Mouse (Mus musculus) cerebellum, adult 2 months (tissue): ENCODE data around the gene Tdo2.
A peak's percentile ranks its signal among the peaks of the same experiment; 100 is the strongest.

ENCODE experiments used
- CTCF ChIP-seq: fragments of 200-500 bp; IDR thresholded peaks from 2 replicates; pipeline ENCODE4 v1.5.1; 2011; ENCODE audit warnings: low read depth, mild to moderate bottlenecking, control low read depth, low read length, moderate library complexity, borderline replicate concordance; ENCODE audit not compliant: insufficient read depth
- POLR2A ChIP-seq: fragments of 200-500 bp; IDR thresholded peaks from 2 replicates; pipeline ENCODE4 v1.6.1; 2011; ENCODE audit warnings: low read length, control low read depth, borderline replicate concordance; ENCODE audit not compliant: insufficient read depth

- TF ChIP-seq CTCF = peak; percentile 75
- TF ChIP-seq POLR2A = no peak
Observed at GRCm38 (mm10) chr3:81932141-81933101, 43.6 kb downstream of the Tdo2 start, which contains the start of gene Ctso.
